Mouse (Mus musculus): ENCODE measurements around the gene Mad1l1.
"Not testable (repeated sequence)": the region's sequence is repeated elsewhere in the genome, so short reads cannot be mapped to it uniquely, and the experiment has no call there.

The Mad1l1 gene

DNA sequence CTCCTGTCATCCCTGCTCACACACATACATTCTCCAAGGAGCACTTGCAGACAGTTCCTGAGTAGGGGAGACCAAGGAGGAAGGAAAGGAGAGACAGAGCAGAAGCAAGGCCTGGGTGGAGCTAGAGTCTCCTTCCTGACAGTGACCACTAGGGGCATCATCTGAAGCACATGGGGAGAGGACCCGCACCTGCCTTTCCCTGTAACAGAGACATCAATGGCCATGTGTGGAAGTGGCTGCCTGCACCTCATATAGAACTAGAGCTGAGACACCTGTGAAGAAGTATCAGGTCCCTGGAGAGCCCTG, 286.4 kb downstream of the Mad1l1 start:
- DNase-seq, result no peak

DNA sequence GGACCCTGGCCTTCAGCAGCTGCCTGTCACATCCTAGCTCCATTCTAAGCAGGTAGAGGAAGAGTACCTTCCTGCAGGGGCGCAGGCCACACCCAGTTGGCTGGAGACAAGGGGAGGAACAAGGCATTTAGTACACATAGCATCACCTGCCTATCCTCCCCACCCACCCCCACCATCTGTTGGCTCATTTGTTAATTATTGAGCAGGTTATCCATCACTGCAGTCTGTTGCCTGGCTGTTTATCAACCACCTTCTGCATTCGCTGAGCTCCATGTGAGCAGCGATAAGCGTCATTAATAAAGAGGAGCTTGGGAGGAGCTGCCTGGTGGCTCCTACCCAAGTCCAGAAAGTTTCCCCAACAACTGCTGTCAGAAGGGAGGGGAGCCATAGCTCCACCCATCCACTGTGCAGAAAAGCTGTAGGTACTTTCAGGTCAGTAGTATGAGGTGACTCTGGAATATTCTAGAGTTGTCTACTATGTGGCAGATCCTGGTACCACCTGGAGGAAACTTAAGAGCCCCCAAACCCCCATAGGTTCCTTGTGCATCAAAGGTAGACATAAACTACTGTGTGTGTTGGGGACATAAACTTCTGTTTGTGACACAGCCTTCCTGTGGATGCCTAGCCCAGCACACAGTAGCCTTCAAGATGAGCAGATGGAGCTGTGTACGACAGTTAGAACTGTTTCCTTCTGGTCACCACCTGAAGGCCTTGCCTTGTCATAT, 286.9 kb downstream of the Mad1l1 start:
- no peak for DNase-seq

DNA sequence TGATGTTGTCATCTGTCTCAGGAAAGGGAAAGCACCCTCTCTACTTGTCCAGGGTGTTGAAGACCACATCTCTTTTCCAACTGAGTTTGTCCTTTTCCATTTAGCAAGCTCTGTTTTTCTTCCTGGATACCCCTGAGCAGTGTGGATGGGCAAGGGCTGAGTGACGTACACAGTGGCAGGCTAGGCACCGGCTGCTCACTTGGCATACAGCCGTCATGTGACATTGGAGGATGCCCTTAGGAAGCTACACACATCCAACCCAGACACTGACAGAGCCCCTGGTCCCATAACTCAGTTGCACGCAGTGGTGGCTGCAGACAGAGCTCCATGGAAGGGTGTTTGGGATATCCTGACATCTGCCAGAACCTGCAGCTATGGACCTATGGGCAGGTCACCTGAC, 295.0 kb downstream of the Mad1l1 start:
- no peak for DNase-seq

DNA sequence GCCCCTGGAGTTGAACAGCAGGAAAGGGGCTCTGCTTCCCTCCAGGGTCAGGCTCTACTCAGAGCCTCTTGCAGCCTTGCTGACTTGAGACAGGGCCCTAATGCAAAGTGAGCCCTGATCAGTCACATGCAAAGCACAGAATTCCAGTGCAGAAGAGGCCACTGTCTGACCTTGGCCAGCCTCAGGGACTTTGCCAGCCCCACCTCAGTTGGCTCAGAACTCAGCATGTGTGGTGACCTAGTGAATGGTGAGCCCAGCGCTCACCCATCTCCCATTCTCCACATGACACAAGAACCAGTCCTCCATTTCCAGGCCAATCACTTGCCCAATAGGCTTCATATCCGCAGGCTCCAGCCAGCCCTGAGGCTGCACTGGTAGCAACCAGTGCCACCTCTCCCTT, 296.1 kb downstream of the Mad1l1 start:
- DNase-seq, result no peak

DNA sequence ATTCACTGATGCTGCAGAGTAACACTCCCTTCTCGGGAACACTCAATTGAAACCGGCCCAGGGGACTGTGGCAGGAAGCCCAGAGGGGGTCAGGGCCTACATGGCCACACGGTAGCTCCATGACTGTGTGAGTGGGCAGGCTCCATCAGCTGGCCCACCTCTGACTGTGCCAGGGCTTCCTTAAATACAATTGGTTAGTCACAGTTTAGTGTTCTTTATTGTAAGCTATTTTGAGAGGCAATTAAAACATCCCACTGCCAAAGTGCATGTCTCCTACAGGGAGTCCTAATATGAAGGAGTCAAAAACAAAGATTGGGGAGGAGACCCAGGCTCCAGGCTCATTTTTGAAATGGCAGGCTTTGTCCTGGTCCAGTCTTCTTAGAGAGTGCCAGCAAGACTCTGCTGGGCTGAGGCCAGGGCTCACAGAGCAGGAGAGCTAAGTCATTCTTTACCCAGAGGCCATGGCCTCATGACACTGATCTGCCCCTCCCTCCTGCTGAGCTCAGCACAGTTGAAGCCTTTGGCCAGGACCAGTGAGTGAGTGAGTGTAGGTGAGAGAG, 297.3 kb downstream of the Mad1l1 start:
- peak; percentile 24 for DNase-seq

DNA sequence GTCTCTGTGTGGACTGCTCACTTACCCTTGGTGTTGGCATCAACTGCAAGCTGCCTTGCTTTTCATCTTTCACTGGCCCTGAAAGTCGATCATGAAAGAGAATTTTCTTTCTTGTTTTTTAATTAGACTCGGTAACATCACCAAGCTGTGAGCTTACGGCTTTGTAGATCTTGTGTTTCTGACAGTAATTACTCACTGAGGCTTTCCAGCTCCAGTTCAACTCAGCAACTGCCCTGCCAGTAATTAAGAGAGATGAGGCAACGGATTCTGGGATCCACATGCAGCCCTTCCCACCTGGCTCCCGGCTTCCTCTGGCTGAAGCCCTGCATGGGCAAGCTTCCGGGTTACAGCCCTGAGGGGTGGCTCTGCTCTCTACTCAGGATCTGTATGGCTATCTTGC, 298.5 kb downstream of the Mad1l1 start:
- no peak for DNase-seq

DNA sequence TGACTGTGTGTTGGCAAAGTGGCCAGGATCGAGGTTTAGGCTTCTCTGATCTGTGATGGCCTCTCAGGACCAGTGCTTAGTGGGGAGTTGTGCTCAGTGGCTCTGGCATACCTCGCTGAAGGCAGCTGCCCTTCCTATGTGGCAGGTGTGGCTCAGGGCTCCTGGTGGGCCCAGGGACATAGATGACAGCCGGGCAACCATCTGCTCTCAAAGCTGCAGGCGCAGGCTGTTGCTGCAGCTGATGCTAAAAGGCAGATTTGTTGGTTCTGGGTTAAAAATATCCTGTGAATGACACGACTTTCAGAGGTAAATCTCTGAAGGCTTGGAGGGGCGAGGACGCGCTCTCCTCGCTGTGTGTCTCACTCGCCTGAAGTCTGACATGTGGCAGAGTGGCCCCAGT, 299.6 kb downstream of the Mad1l1 start:
- peak; percentile 76 for DNase-seq

DNA sequence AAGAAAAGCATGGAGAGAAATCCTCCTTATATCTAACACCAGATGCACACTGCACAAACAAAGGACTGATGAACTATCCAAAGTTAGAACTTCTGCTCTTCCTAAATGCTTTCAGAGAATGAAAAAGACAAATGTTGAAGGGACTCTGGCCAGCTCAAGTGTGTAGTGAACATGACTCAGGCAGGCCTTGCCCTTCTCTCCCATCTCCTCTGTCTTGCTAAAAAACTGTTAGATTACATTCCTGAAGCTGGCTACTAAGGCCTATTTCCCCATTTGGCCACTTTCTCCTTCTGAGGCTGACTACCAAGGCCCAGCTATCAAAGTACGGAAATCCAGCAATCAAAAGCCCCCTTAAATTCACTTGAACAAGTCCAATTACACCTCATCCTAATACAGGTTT, 301.7 kb downstream of the Mad1l1 start:
- no peak for DNase-seq

DNA sequence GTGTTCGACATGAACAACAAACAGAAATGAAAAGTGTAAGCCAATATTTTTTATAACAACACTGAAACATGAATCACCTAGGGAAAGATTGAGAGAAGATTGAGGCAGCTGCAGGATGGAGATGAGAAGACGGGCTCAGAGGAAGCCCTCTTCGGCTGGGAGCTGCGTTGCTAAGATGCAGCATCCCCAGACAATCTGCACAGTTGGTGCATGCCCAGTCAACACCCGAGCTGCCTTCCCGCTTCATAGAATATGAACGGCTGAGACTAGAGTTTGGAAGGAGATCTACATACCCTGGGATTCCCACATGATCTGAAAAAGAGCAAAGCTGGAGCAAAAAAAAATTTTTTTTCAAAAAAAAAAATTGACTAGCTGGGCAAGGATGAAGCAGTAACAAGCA, 302.6 kb downstream of the Mad1l1 start:
- DNase-seq, result no peak

DNA sequence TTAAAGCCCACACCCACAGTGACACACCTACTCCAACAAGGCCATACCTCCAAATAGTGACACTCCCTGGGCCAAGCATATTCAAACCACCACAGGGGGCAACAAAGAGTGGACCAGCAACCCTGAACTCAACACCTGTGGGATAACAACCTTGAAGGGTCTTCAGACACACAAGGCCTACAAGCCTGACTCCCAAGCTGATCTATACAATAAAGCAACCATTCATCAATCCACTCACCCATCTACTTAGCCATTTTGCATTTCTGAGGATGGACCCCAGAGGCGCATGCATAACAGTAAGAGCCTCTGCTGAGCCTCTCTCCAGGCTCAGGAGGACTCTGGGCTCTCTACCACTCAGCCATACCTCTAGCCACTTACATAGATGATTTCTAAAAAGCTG, 304.5 kb downstream of the Mad1l1 start:
- no peak for DNase-seq

DNA sequence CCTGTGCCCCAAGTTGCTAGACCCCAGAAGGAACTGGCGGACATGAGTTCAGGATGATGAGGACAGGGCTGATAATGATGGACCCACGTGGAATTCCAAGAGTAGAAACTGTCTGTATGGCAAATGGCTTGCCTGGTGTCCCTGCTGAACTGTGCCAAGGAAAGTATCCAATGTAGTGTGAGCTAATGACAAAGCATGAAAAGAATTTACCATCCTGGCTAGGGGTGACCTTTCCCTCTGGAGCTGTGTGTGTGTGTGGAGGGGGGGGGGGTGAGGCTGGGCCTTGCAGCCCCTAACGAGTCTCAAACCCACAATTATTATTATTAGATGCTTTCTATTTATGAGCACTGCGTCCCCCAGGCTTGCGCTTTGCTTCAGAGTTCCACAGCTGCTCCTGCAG, 307.7 kb downstream of the Mad1l1 start:
- no peak for DNase-seq

DNA sequence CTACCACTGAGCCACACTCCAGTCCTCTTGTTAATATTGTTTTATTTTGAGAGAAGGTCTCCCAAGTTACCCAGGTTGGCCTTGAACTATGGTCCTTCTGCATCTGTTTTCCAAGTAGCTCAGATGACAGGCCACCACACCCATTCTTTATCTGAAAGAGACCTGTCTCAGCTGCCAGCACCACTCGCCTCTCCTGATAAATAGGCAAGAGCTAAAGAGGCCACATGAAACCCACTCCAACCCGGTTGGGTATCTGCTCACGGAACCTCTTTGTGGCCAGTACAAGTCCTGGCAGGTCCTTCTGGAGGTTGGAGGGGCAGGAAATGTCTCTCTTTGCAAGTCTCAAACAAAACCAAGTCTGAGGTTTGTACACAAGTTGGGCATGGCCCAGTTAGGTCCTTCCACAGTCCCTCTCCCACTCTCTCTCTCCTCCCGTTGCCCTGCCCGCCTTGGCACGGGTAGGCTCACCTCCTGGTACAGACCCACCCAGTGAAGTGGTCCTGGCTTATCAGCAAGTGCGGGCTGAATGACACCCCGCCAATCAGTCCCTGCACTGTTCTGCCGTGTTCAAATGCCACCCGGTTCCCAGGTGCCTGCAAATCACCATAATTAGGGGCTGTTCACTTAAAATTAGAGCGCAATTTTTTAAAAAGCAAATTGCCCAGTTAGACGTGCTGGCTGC, 308.9 kb downstream of the Mad1l1 start:
- no peak for DNase-seq

DNA sequence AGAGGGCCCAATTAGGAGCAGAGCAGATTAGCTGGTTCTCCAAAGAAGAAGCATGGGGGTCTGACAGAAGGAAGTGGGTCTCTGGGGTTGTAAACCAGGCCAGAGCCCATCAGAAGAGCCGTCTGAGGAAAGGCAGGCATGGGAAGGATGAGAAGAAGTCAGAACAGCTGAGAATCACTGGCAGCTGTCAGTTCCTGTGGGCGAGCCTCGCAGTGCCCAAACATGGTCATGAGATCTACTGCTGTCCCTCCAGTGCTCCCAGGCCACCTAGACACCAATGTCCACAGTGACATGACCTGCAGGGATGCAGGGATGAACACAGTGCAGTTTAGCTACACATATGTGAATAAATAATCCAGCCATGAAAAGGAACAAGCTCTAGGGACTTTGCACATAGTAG, 310.9 kb downstream of the Mad1l1 start:
- no peak for DNase-seq

DNA sequence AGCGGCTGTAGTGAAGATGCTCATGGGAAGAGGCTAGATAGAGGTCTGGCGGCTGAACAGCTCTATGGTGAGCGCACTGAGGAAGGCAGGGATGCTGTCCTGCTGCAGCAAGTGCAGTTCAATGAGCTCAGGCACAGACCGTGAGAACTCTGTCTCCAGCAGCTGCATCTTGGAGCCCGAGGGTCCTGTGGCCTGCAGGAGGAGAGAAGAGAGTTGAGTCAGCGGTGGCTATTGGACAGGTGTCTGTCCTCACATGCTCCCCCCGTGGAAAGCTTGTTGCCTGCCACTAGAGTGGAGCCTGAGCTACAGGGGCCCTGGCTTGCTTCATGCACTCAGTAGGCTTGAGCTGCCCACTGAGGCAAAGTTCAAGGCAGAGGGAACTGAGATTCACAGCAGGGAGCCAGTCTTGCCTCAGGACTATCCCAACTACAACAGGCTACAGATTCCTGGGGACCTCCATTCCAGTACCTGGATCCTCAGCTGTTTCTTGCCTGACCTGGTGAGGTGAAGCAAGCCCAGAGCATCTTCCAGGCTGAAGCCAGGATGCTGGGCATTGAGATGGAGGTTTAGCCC, 312.2 kb downstream of the Mad1l1 start:
- DNase-seq, result no peak

DNA sequence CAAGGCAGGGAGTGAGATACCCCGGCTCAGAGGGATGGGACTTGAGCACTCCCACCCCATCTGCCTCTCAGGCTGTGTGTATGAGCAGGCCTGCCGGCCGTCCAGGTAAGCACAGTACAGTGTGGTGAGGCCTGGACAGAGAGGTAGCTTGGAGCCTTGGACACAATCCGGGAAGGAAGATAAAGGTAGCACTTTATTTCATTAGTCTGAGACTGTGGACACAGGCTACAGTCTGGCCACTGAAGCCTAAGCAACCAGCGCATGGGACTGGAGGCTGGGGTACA, 312.9 kb downstream of the Mad1l1 start:
- DNase-seq, result no peak

DNA sequence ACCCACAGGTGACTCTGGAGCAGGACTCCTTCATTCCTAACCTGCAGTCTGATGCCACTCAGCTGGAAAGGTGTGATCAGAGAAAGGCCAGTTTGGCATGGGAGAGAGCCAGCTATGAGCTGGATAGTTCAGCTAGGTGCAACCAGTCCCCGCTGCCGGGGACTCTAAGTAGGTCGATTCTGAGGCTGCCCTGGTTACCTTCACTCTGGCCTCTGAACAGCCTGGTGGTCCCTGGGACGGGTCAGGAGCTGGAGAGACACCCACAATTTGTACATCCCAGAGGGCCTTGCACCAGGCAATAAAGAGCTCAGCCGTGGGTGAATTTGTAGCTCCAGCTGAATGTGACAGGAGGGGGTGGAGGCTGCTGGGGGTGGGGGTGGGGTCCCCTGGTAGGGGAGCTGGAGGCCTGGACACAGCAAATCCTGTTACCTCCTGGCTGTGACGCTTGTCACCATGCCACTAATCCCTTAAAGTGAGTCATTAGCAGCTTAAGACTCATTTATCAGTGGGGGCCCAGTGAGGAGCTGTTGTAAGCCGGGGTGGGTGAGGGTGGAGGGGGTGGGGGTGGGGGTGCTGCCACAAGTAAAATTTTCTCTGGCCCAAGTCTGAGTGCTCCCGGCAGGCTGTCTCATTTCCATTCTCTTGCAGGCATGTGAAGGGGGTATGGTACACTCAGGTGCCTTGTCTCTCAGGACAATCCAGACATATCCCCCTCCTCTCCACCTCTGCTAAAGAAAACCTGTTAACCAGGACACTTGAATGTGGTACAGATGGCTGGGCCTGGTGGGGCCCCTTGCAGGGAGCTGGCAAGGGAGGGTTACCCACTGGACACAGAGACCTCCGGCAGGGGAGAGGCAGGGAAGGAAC, 313.5 kb downstream of the Mad1l1 start:
- DNase-seq, result no peak

DNA sequence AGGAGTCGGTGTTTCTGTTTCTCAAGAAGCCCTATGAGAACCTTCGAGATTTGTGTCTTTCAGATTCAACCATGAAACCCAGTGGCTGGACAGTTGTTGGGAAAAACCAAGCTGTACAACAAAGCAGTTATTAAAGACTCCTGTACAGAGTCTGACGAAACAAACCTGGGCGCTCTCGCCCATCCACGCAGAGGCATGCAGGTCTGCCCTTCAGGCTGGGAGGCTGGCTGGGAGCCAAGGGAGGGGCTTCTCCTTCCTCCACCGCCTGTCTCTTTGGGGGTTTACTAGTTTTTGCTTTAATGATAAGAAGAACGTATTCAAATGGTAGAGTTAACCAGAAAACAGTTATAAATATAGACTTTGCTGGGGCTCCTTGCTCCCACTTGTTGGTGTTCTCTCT, 314.5 kb downstream of the Mad1l1 start:
- DNase-seq, result no peak

DNA sequence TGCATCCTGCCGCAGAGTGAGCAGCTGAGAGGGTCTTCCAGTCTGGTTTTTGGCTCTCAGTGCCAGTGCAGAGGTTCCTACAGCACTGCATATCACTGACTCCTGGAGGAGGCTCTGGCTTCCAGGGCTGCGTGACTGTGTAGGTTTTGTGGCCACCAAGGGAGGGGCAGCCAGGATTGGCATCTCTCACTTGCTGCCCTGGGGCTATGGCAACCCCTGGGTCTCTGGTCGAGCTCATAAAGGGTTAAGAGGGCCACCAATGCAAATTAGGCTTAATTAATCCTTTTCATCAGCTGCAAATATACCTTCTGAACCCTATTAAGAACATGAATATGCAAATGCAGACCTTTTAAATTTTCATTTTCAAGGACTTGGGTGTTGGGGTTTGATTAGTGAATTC, 318.8 kb downstream of the Mad1l1 start:
- no peak for DNase-seq

DNA sequence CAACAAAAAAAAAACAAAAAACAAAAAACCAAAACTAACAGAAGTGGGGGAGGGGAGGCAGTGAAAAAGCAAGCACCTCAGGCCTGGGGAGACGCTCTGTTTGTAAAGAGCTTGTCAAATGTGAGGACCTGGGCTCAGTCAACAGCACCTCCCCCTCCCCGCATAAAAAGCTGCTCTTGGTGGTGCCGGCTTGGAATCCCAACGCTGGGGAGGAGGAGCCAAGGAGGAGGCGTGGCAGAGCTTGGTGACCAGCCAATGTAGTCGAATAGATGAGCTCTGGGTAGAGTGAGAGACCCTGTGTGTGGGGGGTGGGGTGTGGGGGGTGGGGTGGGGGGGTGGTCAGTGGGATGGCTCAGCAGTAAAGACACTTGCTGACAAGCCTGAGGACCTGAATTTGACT, 322.4 kb downstream of the Mad1l1 start:
- no peak for DNase-seq

DNA sequence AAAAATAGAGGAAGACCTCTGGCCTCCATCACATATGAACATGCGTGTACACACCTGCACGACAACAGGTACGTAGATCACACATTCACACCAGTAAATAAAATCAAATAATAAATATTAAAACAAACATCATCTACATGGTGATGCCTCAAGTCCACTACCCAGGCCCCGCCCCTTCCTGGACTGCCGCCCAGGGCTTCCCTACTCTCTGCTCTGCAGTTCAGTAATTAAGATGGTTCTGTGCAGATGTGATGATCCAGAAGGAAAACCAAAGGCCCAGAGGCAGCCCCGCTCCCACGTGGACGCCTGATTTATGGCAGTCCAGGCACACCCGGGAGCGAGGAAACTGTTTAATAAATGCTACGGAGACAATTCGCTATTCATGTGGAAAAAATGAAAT, 323.0 kb downstream of the Mad1l1 start:
- DNase-seq, result not testable (repeated sequence)

DNA sequence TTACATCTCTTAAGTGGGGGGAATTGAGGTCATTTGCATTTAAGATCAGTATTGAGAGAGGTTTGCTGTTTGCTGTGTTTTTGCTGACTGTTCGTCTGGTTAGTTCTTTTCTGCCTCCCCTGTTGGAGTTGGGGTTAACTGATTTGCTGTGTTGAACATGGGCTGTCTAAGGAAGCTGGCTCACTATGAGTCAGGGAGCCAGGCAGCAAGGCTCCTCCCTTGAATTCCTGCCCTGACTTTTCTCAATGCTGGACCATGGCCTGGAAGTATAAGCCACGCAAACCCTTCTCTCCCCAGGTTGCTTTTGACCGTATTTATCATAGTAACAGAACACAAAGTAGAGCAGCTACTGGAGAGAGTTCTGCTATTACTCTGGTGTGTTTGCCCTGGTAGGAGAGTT, 329.8 kb downstream of the Mad1l1 start:
- no peak for DNase-seq

DNA sequence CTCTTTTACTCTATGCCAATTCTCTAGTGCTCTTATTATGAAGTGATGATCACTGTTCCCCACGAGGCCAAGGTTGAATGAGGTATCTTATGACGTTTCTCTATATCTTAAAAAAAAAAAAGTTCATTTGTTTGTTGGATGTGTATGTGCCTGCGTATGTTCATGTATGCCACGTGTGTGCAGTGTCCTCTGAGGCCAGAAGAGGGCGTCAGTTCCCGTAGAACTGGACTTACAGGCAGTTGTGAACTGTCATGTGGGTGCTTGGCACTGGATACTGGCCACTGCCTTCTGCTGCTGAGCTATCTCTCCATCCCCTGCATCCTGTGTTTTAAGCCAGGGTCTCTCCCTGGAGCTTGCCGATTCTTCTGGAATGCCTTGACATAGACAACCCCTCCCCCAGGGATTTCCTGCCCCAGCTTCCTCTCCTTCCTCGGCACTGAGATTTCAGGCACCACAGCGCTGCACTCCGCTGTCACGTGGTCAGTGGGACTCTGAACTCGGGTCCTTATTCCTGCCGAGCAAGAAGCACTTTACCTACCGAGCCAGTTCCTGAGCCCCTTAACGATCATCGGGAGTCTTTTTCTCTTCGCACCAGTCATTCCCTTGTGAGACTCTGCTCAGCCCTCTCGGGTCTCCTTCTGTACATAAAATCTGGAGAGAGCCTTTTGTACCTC, 336.1 kb downstream of the Mad1l1 start:
- DNase-seq, result no peak

DNA sequence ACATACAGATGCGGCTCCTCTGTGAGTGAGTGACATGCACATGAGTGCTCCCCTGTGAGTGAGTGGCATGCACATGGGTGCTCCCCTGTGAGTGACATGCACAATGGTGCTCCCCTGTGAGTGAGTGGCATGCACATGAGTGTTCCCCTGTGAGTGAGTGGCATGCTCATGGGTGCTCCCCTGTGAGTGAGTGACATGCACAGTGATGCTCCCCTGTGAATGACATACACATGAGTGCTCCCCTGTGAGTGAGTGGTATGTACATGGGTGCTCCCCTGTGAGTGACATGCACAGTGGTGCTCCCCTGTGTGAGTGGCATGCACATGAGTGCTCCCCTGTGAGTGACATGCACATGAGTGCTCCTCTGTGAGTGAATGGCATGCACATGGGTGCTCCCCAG, 339.4 kb downstream of the Mad1l1 start:
- no peak for DNase-seq
